Mouse (Mus musculus) left cerebral cortex, postnatal 25 days (tissue): ENCODE measurements around the gene Nln. TPM values are rescaled to one million over a fixed set of nuclear protein-coding genes. Genes with fewer than 3 reads are reported as not detected.

ENCODE experiments used
- DNase-seq, 2 experiments: peaks; one replicate each; pipeline ENCODE4 v3.0.0; 2022; ENCODE audit warnings: low spot score in 2 of 2, mixed read lengths in 1 of 2
- intact Hi-C: fragments of 180-260 bp; cut with DNase I; formaldehyde crosslinking; loops from one replicate; pipeline ENCODE4 v1.15.1; 2025
- total RNA-seq, 2 experiments: library from RNA; stranded (reverse); gene quantifications; 2 replicates each; pipeline ENCODE4 v1.2.3; 2021

Nln gene
- total RNA-seq, 2 experiments from 2014 or later: 23.9 to 31.0 TPM

GRCm38 (mm10) chr13:104101606-104102235, 7.7 kb downstream of the Nln start:
- DNase-seq: no peak
- intact Hi-C loops: no loop called here

DNA sequence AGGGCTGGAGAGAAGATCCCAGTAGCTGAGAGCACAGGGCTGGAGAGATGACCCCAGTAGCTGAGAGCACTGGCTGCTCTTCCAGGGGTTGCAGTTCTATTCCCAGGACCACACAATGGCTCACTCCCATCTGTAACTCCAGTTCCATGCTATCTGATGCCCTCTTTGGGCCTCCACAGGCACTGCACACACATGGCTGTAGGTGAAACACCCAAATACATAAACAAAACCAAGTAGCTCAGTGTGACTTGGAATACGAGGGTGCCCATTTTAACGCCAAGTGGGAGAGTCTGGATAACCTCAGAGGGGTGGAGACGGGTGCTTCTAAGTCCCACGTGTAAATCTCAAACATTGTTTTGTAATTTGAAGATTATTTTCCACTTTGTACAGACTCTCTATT, 9.0 kb downstream of the Nln start:
- no peak for DNase-seq

GRCm38 (mm10) chr13:104097190-104097589, 12.2 kb downstream of the Nln start:
- intact Hi-C loops: no loop called here

More for the DNA sequence above, 9.0 kb downstream of the Nln start:
- intact Hi-C loops: no loop called here

DNA sequence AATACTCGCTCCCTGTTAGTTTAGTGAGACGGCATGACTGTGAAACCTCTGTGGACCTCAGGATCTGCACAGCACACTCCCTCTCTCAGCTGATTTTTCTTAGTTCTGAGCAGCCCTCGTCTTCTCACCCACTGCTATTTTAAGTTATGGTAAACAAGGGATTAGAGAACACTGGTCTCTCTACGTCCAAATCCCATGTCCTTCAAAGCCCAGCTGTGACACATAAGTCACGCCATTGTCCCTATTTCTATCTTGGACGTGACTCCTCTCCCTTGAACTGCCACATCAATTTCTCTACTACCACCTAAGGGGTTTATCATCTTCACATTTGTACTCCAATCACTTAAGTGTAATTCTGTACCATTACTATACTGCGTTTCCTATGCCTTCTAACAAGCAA, 13.5 kb downstream of the Nln start:
- DNase-seq: no peak
- intact Hi-C loops: no loop called here

More at GRCm38 (mm10) chr13:104097190-104097589, 12.2 kb downstream of the Nln start:
- no peak for DNase-seq

DNA sequence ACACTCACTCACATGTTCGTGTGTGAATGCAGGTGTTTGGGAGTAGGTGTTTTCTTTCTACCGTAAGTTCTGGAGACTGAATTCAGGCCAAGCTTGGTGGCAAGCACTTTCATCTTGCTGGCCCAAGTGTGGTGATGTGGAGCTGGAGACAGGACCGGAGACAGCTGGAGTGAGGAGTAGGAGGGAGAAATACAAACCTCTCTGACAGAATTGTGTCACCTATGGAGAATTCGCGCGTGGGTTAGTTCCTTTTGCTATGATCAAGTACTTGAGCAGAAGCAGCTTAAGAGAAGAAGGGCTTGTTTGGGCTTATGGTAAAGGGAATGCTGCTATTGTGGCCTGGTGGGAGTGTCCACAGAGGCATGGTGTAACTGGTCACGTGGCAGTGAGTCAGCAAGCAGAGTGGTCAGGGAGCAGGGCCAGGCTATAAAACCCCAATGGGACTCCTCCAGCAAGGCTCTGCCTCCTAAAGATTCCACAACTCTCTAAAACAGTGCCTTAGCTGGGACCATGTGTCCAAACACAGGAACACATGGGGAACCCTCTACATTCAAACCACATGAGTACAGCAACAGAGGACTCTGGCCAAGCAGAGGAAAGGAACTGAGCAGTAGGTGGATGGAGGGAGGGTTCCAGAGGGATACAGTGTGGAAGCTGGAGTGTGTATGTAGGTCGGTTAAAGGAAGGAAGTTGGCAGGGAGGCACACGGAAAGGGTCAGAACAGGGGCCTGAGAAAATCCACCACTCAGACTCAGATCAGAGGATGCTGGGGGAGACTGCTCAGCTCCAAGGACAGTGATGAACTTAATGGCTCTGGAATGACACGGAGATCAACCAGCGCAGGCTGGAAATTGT, 14.7 kb downstream of the Nln start:
- intact Hi-C loops: no loop called here
- DNase-seq: no peak

DNA sequence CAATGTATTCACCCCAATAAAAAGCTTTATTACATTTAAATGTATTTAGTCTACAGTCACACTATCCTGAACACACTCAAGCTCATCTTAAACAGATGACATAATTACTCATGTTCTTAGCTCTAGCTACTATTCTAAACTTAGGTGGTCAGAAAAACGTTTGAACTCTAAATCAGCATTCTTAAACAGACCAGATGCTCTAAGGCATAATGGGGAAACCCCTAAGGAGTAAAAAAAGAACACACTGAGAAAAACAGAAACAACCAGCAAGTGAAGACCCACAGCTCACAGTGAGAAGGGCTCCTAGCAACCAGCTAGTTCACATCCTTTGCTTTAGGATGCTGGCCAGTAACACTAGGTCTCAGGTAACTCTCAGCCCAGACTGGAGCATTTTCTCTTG, 17.7 kb downstream of the Nln start:
- DNase-seq: no peak
- intact Hi-C loops: no loop called here

- peak in 1 of 2 experiments; percentile 35 for DNase-seq
- intact Hi-C loops: no loop called here
Observed at GRCm38 (mm10) chr13:104089387-104089786, 20.0 kb downstream of the Nln start.

- intact Hi-C loops: no loop called here
- DNase-seq: no peak
Observed at GRCm38 (mm10) chr13:104084600-104084999, 24.8 kb downstream of the Nln start.

GRCm38 (mm10) chr13:104082504-104082903, 26.9 kb downstream of the Nln start:
- intact Hi-C loops: no loop called here
- DNase-seq: peak in 1 of 2 experiments; percentile 14

DNA sequence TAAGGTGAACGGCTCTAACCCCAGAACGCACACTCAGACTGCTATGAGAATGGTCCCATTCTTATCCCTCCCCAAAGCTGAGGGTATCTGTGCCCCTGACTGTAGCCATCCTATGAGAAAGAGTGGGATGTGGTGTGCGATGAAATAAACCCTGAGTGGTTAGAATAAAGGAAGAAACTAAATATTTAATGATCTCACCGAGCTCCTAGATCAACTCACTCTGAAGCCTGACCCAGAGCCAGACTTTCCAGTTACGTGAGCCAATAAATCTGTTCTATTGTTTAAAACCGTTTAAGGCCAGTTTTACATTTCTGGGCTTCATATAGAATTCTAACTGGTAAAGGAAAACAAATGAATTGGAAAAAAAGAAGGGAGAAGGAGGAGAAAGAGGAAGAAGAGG, 32.4 kb downstream of the Nln start:
- DNase-seq: no peak
- intact Hi-C loops: no loop called here

- intact Hi-C loops: no loop called here
- no peak for DNase-seq
Observed at GRCm38 (mm10) chr13:104074731-104075130, 34.7 kb downstream of the Nln start.

DNA sequence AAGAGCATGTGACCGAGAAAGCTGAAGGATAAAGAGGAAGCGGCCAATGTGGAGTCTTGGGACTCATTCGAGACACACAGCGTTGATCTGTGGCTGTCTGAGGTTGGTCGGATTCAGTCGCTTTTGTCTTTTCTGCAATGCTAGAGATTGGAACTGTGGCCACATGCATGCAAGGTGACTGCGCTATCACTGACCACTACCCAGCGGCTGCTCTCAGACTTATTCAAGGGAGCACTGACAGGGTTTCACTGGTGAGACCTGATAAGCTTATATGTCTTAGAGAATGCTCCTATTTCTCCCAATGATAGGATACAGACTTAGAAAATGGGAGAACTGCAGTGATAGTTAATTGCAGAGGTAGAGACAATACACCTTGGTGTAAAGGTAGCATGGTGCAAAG, 35.2 kb downstream of the Nln start:
- intact Hi-C loops: no loop called here
- no peak for DNase-seq

- DNase-seq: peak in 1 of 2 experiments; percentile 81
Observed at GRCm38 (mm10) chr13:104072351-104072750, 37.1 kb downstream of the Nln start.

DNA sequence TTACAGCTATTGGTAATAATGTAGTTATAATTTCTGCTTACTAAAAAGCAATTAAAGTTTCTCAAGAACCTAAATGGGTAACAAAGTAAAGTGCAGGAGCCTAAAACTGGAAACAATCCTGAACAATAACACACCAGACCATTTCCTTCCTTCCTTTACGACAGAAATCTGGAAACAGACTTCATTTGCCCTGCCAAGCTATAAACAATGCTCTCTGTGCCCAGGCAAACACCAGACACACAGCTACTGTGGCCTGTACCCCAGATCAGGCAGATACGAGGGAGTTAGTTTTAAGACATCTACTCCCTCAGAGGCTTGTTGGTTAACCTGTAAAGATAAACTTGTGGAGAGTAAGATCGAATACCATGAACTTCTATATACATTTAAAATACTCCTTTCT, 38.7 kb downstream of the Nln start:
- DNase-seq: no peak
- intact Hi-C loops: no loop called here

More at GRCm38 (mm10) chr13:104072351-104072750, 37.1 kb downstream of the Nln start:
- intact Hi-C loops: loop anchor here (1.0 kb wide), 1 partner anchor 49 kb away; no protein-coding TSS in a partner anchor

DNA sequence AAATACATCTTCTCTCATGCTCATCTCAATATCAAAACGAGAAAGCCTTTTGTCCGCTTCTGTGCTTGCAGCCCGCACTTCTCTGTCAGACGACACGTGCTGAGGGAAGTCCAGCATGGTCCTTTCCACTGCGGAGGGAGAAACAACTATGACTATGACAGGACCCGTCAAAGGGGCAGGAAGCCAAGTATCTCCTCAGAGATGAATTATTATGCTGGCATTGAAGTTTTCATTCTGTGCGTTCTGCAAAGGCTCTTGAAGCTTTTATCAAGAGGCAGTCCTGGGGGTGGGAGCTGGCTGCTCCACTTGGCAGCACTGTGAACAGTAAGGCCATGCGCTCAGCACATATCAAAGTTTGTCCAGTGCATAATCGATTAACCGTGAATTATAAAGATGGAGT, 40.2 kb downstream of the Nln start:
- intact Hi-C loops: no loop called here
- DNase-seq: no peak

GRCm38 (mm10) chr13:104065649-104066347, 43.6 kb downstream of the Nln start:
- intact Hi-C loops: no loop called here
- no peak for DNase-seq

GRCm38 (mm10) chr13:104063061-104063460, 46.4 kb downstream of the Nln start:
- DNase-seq: no peak
- intact Hi-C loops: no loop called here

DNA sequence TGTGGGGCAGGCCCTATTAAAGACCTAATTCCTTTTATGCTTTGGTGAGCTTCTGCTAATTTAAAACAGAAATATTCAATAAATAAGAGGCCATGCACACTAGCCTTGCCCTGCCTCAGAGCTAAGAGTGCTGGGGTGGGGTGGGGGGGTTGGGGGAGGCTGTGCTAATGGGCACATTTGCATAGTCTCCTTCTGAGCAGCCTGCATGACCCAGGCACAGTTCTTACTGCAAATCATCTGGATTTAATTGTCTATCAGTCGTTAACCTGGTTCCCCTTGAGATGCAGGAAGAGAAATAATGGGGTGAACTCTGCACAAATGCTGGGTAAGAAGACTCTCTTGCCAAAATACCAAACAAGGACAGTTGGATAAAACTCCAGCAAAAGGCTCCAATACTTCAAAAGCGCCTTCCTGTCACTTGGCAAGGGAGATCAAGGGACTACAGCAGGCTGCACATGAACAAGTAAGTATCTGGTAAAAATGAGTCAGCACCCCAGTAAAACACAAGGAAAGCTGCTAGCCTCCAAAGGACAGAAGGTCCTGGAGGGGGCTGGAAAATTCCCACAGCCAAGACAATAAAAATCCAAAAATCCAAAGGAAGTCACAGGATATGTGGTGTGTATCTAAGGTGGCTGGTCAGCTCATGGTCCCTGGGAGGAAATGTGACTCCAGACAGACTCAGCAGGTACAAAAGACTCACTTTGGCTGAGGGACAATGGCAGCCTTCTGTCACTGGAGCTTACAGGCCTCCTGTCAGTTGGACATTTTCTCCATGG, 47.3 kb downstream of the Nln start:
- peak in 1 of 2 experiments; percentile 19 for DNase-seq
- intact Hi-C loops: no loop called here

DNA sequence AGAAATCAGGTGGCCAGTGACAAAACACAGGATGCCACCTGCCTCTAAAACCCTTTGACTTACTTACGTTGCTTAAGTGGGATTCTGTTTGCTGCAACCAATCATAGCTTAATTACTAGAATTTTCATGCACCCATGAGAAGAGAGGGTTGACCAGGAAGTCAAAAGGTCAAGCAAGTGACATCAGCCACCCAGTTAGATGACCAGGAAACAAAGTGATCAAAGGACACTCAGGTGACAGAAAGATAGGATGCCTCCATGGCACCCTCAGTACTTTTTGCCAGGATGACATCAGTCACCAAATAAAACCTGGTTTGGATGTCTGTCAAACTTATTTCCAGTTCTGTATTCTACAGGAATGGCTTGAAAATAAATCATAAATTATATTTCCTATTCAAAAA, 49.2 kb downstream of the Nln start:
- no peak for DNase-seq
- intact Hi-C loops: no loop called here

DNA sequence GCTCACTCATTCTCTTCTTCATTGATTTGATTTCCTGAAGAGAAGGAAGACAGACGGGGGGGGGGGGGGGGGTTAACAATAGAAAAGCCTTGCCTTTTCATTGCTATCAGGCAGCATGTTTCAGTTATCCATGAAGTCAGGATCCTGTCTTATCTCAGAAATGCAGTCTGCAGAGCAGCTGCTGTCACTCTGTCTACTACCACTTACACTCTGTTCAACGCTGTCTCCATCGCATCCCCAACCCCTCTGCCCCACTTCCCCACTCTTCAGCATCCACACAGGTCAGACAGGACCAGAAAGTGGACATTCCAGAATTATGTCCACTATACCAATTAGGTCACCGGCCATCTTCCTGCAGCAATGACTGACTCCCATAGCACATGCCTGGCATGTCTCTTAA, 49.9 kb downstream of the Nln start:
- intact Hi-C loops: no loop called here
- no peak for DNase-seq
